In the genomic region with DNA sequence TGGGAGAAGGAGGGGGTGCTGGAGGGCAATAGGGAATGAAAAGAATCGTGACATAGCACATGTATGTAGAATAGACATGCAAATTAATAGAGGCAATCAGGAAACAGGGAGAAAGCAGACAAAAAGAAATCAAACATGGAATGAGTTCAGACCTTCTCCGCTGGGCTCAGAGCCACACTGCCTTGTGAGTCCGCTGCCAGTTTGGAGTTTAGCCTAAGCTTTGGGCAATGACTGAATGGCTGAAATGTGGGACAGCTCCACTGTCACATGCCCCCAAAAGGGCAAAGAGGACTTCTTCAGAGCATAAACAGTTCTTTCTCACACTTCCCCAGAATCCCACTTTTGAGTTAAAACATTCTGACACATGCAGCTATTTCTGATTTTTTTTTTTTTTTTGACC, we compare ENCODE assay signal across 9 mouse cellular contexts.
DNase-seq lines count a peak whose midpoint lies in the region; ATAC-seq and TF ChIP-seq lines count a peak whose summit lies in the region.
"Had no signal": no experiment of that assay in that cellular context is flagged by ENCODE, and none has a peak within 500 bp of the region (broad histone marks: within the 10 kb centered on the region; RNA-seq: fewer than 3 reads in every experiment).

No protein-coding gene starts in this region.

- TF ChIP-seq CTCF in lung, adult 2 months (IDR thresholded peaks at IDR 0.05; ENCODE audit: insufficient read depth, low read length), result no peak
- TF ChIP-seq CTCF in hindbrain, postnatal 0 days (IDR thresholded peaks at IDR 0.05; ENCODE audit: low read depth), result no peak

- no peaks in the 10 kb centered on the region for H3K9me3 ChIP-seq in hindbrain, postnatal 0 days (ENCODE audit: low read length)
- H3K9me3 ChIP-seq in embryonic facial prominence, embryonic 10.5 days, result no peaks in the 10 kb centered on the region

- peak; percentile 7 to 23 for DNase-seq in lung, adult 18-20 months
- no peak for DNase-seq in lung, adult 2 months
- DNase-seq in cerebellum, postnatal 14 days, result peak; percentile 80 to 82
- DNase-seq in hindbrain, postnatal 0 days (ENCODE audit: low spot score), result peak; percentile 86
- peak; percentile 13 to 50 for DNase-seq in lung, postnatal 4 days
- no peak for DNase-seq in spleen, adult 18-20 months
- no peak for DNase-seq in urinary bladder, postnatal 4 days (ENCODE audit: low spot score in 2 of 2)
- no peak for DNase-seq in embryonic facial prominence, embryonic 10.5 days (ENCODE audit: low spot score)

- no peaks in the 10 kb centered on the region for H3K4me1 ChIP-seq in lung, adult 2 months (ENCODE audit: control insufficient read depth, insufficient read depth, low read length)
- H3K4me1 ChIP-seq in hindbrain, postnatal 0 days (ENCODE audit: insufficient read depth, low read length), result no peaks in the 10 kb centered on the region; the same call in 1 of the 2 replicates
- peaks cover 67% of the 10 kb centered on the region for H3K4me1 ChIP-seq in embryonic facial prominence, embryonic 10.5 days

- no peak for TF ChIP-seq POLR2A in lung, adult 2 months (IDR thresholded peaks at IDR 0.05; ENCODE audit: borderline replicate concordance, extremely low read depth, low read depth, low read length)

- H3K27me3 ChIP-seq in hindbrain, postnatal 0 days (ENCODE audit: insufficient read depth, low read length), result no peaks in the 10 kb centered on the region
- H3K27me3 ChIP-seq in embryonic facial prominence, embryonic 10.5 days (replicated peaks; ENCODE audit: low read depth, poor library complexity, severe bottlenecking), result no peaks in the 10 kb centered on the region

- no peaks in the 10 kb centered on the region for H3K36me3 ChIP-seq in hindbrain, postnatal 0 days (ENCODE audit: insufficient read depth, low read length)
- H3K36me3 ChIP-seq in embryonic facial prominence, embryonic 10.5 days (replicated peaks), result no peaks in the 10 kb centered on the region

- ATAC-seq in hindbrain, postnatal 0 days, result peak; percentile 78

- no peak overlapping the region for H3K4me2 ChIP-seq in hindbrain, postnatal 0 days (ENCODE audit: low read depth, low read length)

- H3K9ac ChIP-seq in hindbrain, postnatal 0 days (replicated peaks; ENCODE audit: low read length), result no peak overlapping the region

- 58% methylated on average over 3 of the region's 3 CpGs for WGBS in lung, adult 2 months
- WGBS in hindbrain, postnatal 0 days, result 37% methylated on average over 3 of the region's 3 CpGs
- 76% methylated on average over 3 of the region's 3 CpGs for WGBS in embryonic facial prominence, embryonic 10.5 days

- no peak overlapping the region for H3K4me3 ChIP-seq in lung, adult 2 months (replicated peaks; ENCODE audit: extremely low read depth, low read depth, low read length)
- no peak overlapping the region for H3K4me3 ChIP-seq in hindbrain, postnatal 0 days (ENCODE audit: low read length)
- no peak overlapping the region for H3K4me3 ChIP-seq in embryonic facial prominence, embryonic 10.5 days
- H3K4me3 ChIP-seq: erythroblast, embryonic 14.5 days had no signal

- peak overlapping the region; percentile 52 for H3K27ac ChIP-seq in hindbrain, postnatal 0 days
- H3K27ac ChIP-seq in embryonic facial prominence, embryonic 10.5 days (replicated peaks), result no peak overlapping the region

Comparison
In these comparisons a context has a peak if more than half of its experiments do, and no peak if none do; other contexts are left out.
1. DNase-seq: peak in lung, adult 18-20 months (2 of 2), cerebellum, postnatal 14 days (2 of 2), hindbrain, postnatal 0 days (single experiment) and lung, postnatal 4 days (2 of 2); none in lung, adult 2 months (single experiment), spleen, adult 18-20 months (0 of 2), urinary bladder, postnatal 4 days (0 of 2) and embryonic facial prominence, embryonic 10.5 days (single experiment).